Mouse (Mus musculus): ENCODE data around the gene Tox3. TPM values are rescaled to one million over a fixed set of nuclear protein-coding genes. Genes with fewer than 3 reads are reported as not detected.

Gene Tox3
- 1 to 10 TPM; 2.9 to 3.5 TPM for total RNA-seq (2021)
- 3.0 and 3.8 TPM in 2 replicates for polyA plus RNA-seq (2012; rRNA removed)
- long read RNA-seq, partial matches to known transcripts, result 0 of 2 reads
- long read RNA-seq, other reads (novel, unspliced or antisense), result 1 of 2 reads

DNA sequence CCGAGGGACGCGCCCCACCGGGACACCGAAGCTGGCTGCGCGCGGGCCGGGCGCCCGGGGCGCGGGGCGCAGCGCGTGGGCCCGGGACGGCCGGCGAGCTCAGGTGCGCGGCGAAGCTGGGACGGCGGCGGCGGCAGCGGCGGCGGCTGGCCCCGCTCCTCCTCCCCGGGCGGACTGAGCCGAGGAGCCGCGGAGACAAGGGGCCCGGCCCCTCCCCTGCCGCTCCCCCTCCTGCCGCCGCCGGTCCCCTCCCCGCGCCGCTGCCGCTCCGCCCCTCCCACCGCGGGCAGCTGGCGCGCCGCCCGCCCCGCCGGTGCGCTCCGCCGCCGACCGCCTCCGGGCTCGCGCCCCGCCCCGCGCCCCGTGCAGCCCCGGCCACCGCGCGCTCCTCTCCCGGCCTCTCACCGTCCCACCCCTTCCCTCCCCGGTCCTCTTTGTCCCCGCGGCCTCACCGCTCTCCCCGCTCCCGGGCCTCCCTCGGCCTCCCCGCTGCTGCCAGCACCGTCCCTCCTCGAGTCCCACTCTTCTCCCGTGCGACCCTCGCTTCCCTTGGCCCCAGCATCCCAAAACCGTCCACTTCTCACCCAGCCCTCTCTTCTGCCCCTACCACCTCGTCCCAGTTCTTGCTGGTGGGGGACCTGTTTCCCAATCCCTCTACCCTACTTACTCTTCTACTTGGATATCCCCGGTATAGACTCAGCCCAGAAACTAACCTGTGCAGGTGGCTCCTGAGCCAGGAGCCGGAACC is at the start of gene Tox3:
TSS of gene Tox3 (minus strand) at position 166 of the 748 bp plus-strand sequence.
- H3K4me1 ChIP-seq (ENCODE audit: control insufficient read depth, insufficient read depth, low read length), result no peaks in the 10 kb centered on the region
- H3K9ac ChIP-seq (ENCODE audit: low read depth, low read length), result peak within 1 kb of the TSS; percentile 75
- H3K4me3 ChIP-seq, result peak within 1 kb of the TSS; percentile 57
- intact Hi-C loops (cut with DNase I), result loop anchor here (5.0 kb wide), 2 partner anchors 346 to 496 kb away; no protein-coding TSS in a partner anchor
- no peaks in the 10 kb centered on the region for H3K36me3 ChIP-seq (ENCODE audit: control insufficient read depth, insufficient read depth, low read length)
- DNase-seq, result peak; percentile 58 to 66
- TF ChIP-seq POLR2A (IDR thresholded peaks at IDR 0.05; ENCODE audit: insufficient read depth, low read depth, low read length) (no peak), CTCF (IDR thresholded peaks at IDR 0.05) (no peak), EP300 (IDR thresholded peaks at IDR 0.05; ENCODE audit: insufficient read depth, low read depth, low read length) (no peak)
- H3K27ac ChIP-seq, result 0 out of 2 replicates have a peak within 1 kb of the TSS, but pooled peaks have one; percentile 20
- no peaks in the 10 kb centered on the region; the same call in 1 of the 2 replicates for H3K27me3 ChIP-seq (ENCODE audit: control insufficient read depth, insufficient read depth, low read length)
- WGBS, result 6% methylated on average over 70 of the region's 89 CpGs
- H3K79me2 ChIP-seq (replicated peaks; ENCODE audit: control insufficient read depth, insufficient read depth, low read length), result no peaks in the 10 kb centered on the region

DNA sequence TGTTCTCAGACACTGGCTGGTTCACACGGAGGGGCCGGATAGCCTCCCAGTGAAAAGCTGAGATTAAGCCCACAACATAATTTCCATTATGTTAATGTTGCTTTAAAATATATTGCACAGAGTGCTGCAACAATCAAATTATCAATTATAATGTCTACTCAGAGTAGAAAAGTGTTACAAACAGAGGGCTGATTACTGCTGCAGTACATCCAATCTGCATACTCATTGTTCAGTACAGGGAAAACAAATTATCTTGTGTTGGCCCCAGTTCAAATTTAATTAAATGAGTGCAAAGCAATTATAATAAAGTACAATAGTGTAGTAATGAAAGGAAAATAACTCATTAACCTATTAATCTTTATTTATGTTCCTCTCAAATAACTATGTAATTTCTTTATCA is 44.5 kb upstream of the Tox3 start:
- no peak for DNase-seq
- no peak overlapping the region for H3K27ac ChIP-seq
- no peaks in the 10 kb centered on the region for H3K79me2 ChIP-seq (replicated peaks; ENCODE audit: control insufficient read depth, insufficient read depth, low read length)
- H3K4me3 ChIP-seq, result no peak overlapping the region
- intact Hi-C loops (cut with DNase I), result no loop called here
- H3K9ac ChIP-seq (ENCODE audit: low read depth, low read length), result no peak overlapping the region
- H3K36me3 ChIP-seq (ENCODE audit: control insufficient read depth, insufficient read depth, low read length), result no peaks in the 10 kb centered on the region
- TF ChIP-seq POLR2A (IDR thresholded peaks at IDR 0.05; ENCODE audit: insufficient read depth, low read depth, low read length), result no peak
- TF ChIP-seq EP300 (IDR thresholded peaks at IDR 0.05; ENCODE audit: insufficient read depth, low read depth, low read length), result no peak
- no peak for TF ChIP-seq CTCF (IDR thresholded peaks at IDR 0.05)
- no peaks in the 10 kb centered on the region for H3K4me1 ChIP-seq (ENCODE audit: control insufficient read depth, insufficient read depth, low read length)
- H3K27me3 ChIP-seq (ENCODE audit: control insufficient read depth, insufficient read depth, low read length), result no peaks in the 10 kb centered on the region
- 87% methylated on average over 2 of the region's 2 CpGs for WGBS

DNA sequence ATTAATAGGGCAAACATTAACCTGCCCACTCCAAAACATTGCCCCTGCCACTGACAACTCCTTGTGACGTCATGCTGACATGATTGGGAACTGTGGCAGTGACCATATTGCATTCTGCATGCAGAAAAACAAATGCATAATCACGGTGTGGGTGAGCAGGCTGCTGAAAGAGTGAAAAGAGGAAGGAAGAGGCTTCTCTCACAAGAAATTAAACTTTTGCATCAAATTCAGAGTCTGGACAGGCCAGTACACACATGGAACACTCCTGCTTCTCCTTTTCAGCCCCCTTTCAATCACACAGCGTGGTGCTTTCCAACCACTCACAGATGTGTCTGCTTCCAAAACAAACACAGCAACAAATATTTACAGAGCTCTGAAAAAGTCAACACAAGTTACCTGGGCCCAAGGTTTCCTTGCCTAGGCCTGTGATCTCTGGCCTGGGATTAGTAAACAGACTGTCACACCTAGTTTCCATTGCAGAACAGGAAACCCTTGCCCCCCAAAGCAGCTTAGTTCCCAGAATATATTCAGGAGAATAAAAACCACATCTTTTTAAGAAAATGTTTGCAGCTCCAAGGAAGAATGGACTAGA is 43.4 kb upstream of the Tox3 start:
- no peak for TF ChIP-seq CTCF (IDR thresholded peaks at IDR 0.05)
- no peak for TF ChIP-seq POLR2A (IDR thresholded peaks at IDR 0.05; ENCODE audit: insufficient read depth, low read depth, low read length)
- TF ChIP-seq EP300 (IDR thresholded peaks at IDR 0.05; ENCODE audit: insufficient read depth, low read depth, low read length), result no peak
- intact Hi-C loops (cut with DNase I), result no loop called here
- Histone ChIP-seq H3K27ac (no peak overlapping the region), H3K4me1 (ENCODE audit: control insufficient read depth, insufficient read depth, low read length) (no peaks in the 10 kb centered on the region), H3K9ac (ENCODE audit: low read depth, low read length) (no peak overlapping the region), H3K36me3 (ENCODE audit: control insufficient read depth, insufficient read depth, low read length) (no peaks in the 10 kb centered on the region), H3K4me3 (no peak overlapping the region), H3K79me2 (replicated peaks; ENCODE audit: control insufficient read depth, insufficient read depth, low read length) (no peaks in the 10 kb centered on the region), H3K27me3 (ENCODE audit: control insufficient read depth, insufficient read depth, low read length) (no peaks in the 10 kb centered on the region)
- no peak for DNase-seq
- WGBS, result 70% methylated on average over 3 of the region's 3 CpGs

DNA sequence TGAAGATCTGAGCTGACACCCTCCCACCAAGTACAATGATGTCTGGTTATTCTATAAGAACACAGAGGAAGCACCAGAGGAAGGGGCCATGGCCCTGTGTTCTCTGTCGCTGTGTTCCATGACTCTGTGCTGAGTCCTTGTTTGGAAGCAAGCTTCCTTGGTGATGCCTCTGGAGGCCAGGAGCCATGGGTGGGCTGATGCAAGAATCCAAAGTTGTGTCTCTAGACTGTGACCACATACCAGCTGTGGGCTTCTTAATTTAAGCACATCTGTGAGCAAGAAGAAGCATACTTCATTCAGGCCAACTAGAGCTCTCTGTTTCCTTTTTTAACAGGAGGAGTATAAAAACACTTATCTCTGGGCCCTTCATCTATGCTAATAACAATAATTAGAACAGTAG is 42.7 kb upstream of the Tox3 start:
- H3K9ac ChIP-seq (ENCODE audit: low read depth, low read length), result no peak overlapping the region
- no peak for DNase-seq
- intact Hi-C loops (cut with DNase I), result no loop called here
- WGBS, result 82% methylated on average over 1 of the region's 1 CpGs
- TF ChIP-seq POLR2A (IDR thresholded peaks at IDR 0.05; ENCODE audit: insufficient read depth, low read depth, low read length), result no peak
- TF ChIP-seq EP300 (IDR thresholded peaks at IDR 0.05; ENCODE audit: insufficient read depth, low read depth, low read length), result no peak
- no peak for TF ChIP-seq CTCF (IDR thresholded peaks at IDR 0.05)
- H3K4me1 ChIP-seq (ENCODE audit: control insufficient read depth, insufficient read depth, low read length), result no peaks in the 10 kb centered on the region
- no peaks in the 10 kb centered on the region for H3K79me2 ChIP-seq (replicated peaks; ENCODE audit: control insufficient read depth, insufficient read depth, low read length)
- H3K4me3 ChIP-seq, result no peak overlapping the region
- no peaks in the 10 kb centered on the region for H3K27me3 ChIP-seq (ENCODE audit: control insufficient read depth, insufficient read depth, low read length)
- H3K27ac ChIP-seq, result no peak overlapping the region
- H3K36me3 ChIP-seq (ENCODE audit: control insufficient read depth, insufficient read depth, low read length), result no peaks in the 10 kb centered on the region

DNA sequence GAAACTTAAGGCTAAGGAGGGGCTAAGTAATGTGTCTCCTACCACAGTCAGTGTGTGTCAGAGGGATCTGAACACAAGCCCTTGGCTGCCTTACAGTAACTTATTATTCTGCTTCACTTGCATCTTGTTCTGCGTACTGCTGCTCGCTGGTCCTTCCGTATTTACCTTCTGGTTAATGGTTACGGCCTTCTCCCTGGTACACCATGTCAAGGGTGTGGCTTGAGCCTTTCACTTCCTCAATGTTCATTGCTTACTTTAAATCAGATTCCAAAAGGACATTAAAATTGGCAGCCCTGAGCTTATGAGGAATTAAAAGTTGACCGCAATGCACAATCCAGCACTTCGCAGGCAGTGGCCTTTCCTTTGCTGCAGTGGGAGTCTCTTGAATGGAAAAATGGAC is 30.9 kb upstream of the Tox3 start:
- Histone ChIP-seq H3K79me2 (replicated peaks; ENCODE audit: control insufficient read depth, insufficient read depth, low read length) (no peaks in the 10 kb centered on the region), H3K4me1 (ENCODE audit: control insufficient read depth, insufficient read depth, low read length) (no peaks in the 10 kb centered on the region), H3K27me3 (ENCODE audit: control insufficient read depth, insufficient read depth, low read length) (no peaks in the 10 kb centered on the region), H3K4me3 (no peak overlapping the region), H3K9ac (ENCODE audit: low read depth, low read length) (no peak overlapping the region), H3K27ac (no peak overlapping the region), H3K36me3 (ENCODE audit: control insufficient read depth, insufficient read depth, low read length) (no peaks in the 10 kb centered on the region)
- 86% methylated on average over 6 of the region's 6 CpGs for WGBS
- no peak for TF ChIP-seq EP300 (IDR thresholded peaks at IDR 0.05; ENCODE audit: insufficient read depth, low read depth, low read length)
- no peak for TF ChIP-seq POLR2A (IDR thresholded peaks at IDR 0.05; ENCODE audit: insufficient read depth, low read depth, low read length)
- no peak for TF ChIP-seq CTCF (IDR thresholded peaks at IDR 0.05)
- DNase-seq, result no peak
- intact Hi-C loops (cut with DNase I), result no loop called here

DNA sequence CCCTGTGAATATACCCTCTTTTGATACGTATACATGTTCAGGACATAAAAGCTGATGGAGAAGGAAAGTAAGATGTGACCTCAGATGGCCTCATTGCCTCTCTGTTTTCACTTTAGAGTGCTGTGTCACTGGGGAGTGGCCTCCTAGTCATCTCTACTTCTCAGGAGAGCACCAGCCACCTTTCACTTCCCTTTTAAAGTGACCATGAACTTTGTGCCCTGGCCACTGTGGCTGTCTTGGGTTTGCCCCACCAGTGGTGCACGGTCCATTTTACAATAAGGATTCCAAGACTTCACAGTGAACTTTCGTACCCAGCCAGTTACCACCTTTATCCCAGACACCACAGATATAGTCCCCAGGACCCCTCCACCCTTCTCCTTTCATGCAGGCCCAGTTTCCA is 29.9 kb upstream of the Tox3 start:
- Histone ChIP-seq H3K9ac (ENCODE audit: low read depth, low read length) (no peak overlapping the region), H3K4me3 (no peak overlapping the region), H3K4me1 (ENCODE audit: control insufficient read depth, insufficient read depth, low read length) (no peaks in the 10 kb centered on the region), H3K36me3 (ENCODE audit: control insufficient read depth, insufficient read depth, low read length) (no peaks in the 10 kb centered on the region), H3K27ac (no peak overlapping the region), H3K79me2 (replicated peaks; ENCODE audit: control insufficient read depth, insufficient read depth, low read length) (no peaks in the 10 kb centered on the region), H3K27me3 (ENCODE audit: control insufficient read depth, insufficient read depth, low read length) (no peaks in the 10 kb centered on the region)
- DNase-seq, result no peak
- intact Hi-C loops (cut with DNase I), result no loop called here
- WGBS, result 88% methylated on average over 3 of the region's 3 CpGs
- TF ChIP-seq CTCF (IDR thresholded peaks at IDR 0.05) (no peak), EP300 (IDR thresholded peaks at IDR 0.05; ENCODE audit: insufficient read depth, low read depth, low read length) (no peak), POLR2A (IDR thresholded peaks at IDR 0.05; ENCODE audit: insufficient read depth, low read depth, low read length) (no peak)

Data from heart, adult 2 months (tissue).